Mouse (Mus musculus) G1E-ER4 (cell line): ENCODE measurements around the gene Arhgap15. TPM values are rescaled to one million over a fixed set of nuclear protein-coding genes. Genes with fewer than 3 reads are reported as not detected.

Experiments
- GATA1 ChIP-seq: IDR thresholded peaks from one replicate; pipeline ENCODE4 v1.8.0; 2012; ENCODE audit warnings: low read length, inconsistent platforms
- polyA plus RNA-seq: library from polyadenylated mRNA; stranded (reverse); fragments of >175 nt; gene quantifications from 2 replicates; pipeline ENCODE4 v1.2.3, GENCODE M21; 2012

Gene Arhgap15
- polyA plus RNA-seq, 1 experiment, result 0.31 TPM

DNA sequence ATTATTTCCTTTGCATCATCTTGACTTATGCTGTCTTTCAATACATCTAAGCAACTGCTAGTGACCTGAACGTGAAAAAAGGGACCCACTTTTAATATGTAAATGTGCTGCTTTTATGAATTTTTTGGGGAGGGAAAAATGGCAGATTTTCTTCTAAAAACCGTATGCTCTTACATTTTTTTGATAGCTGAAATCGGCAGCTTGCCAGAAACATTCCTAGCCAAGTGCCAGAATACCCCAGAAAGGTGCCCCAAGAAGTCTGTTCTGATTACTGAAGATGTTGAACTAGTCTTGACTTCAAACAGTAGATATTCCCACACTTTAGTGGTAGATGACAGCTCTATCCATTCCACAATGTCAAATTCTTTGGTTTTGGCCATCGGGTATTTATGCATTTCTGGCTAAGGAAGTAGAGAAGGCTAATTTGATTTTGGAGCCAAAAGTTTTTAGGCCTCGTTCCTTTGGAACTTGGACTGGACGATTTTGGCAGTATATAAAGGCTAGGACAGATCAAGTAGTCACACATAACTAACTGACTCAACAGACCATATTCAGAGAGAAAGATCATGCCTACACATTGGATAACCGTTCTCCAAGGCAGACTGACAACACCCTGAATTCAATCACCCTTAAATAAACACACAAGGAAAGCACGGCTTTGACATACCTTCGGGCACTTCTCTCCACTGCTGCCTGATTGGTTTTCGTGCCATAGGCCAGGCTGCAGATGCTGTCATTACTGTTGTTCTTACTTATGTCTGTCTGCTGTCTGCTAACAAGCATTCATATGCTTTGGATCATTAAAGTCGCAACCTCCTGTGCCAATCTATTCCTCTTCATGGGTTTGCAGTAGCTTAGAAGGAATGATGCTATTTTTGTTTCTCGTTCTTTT, 67.5 kb downstream of the Arhgap15 start:
- no peak for TF ChIP-seq GATA1

DNA sequence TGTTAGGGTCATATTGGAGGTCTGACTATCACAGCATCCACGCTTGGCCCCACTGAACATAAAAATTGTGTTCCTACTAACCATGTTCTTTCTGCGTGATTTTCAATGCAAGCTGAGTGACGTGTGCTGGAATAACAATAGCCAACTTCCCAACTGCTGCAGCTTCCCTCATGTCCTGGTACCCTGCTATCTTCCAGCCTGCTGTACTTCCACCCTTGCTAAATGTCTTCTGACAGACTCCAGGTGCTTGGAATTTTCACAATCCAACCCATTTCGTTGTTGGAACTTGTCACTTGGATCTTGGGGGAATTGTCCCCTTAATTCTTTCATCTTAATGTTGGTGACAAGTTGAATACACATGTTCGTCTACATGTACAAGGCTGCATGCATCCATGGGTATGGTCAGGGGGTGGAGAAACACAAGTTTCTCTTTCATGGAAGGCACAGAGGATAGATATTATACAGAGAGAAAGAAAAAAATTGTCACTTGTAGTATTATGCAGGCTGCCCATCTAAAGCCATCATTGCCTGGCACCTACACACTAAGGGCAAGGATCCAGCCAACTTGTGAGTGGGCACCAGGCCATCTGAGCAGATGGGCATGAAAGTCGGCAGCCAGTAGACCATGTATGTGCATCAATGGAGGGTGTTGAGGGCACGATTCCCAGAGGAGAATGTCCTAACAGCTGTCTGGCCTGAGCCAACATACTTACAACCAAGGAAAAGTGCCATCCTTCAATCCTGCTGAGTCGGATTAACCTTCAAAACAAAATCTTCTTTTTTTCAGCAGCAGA, 68.4 kb downstream of the Arhgap15 start:
- no peak for TF ChIP-seq GATA1

DNA sequence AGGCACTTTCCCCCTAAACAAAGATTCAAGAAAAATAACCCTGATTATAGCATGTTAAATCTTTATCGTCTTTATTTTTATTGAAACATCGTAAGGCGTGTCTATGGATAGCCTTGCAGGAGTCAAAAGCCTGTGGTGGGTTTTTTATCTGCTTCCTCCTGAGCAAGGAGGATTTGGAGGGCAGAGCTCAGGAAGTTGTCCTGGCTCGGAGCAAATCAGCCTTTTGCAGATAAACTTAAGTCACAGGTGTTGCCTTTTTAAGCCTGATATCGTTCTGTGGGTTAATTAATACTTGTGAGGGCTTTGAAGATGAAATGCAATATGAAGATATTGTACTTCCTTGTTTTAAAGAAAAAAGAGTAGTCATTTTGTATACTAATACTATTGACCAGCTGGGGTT, 87.3 kb downstream of the Arhgap15 start:
- TF ChIP-seq GATA1, result peak; percentile 81

- TF ChIP-seq GATA1, result no peak
Observed at GRCm38 (mm10) chr2:43841644-43842043, 93.0 kb downstream of the Arhgap15 start.

- TF ChIP-seq GATA1, result no peak
Observed at GRCm38 (mm10) chr2:43851195-43851594, 102.6 kb downstream of the Arhgap15 start.

DNA sequence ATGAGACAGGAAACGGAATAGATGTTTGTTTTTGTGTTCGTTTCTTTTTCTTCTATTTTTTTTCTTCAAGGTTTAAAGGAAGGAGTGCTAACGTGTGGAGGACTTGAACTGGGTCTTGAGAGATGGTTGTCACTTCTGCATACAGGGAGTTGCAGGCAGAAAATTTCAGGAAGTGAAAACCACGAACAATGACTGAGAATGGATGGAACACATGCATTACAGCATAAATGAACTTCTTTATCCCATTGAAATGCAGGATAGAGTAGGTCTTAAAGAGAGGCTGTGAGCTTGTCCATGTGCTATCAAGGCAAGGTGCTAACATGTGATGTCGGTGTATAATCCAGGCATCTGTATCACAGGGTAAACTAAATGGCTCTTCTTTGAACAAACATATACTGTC, 114.1 kb downstream of the Arhgap15 start:
- no peak for TF ChIP-seq GATA1

DNA sequence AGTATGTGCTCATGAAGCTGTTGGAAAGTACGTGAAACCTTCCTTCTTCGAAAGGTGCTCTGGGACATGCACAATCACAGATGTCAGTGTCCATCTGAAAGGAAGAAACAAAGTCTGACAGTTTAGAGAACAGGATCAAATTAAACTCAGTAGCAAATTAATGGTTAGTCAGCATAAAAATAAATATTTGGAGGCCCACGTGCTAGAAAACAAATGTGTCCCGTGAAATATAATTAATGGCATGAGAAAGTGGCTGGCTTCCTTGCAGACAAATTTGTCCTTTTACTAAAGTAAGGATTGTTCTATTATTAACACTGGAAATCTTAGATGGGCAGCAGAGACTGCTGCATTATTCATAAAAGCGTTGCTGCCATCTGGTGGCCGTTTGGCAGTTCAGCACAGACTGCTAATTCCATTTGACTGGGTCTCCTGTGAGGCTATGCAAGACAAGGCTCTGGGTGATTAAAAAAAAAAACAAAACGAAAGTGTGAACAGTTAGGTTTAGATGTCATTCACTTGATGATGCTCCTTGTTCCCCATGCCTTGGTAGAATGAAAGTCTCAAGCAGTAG, 153.9 kb downstream of the Arhgap15 start:
- TF ChIP-seq GATA1, result no peak

DNA sequence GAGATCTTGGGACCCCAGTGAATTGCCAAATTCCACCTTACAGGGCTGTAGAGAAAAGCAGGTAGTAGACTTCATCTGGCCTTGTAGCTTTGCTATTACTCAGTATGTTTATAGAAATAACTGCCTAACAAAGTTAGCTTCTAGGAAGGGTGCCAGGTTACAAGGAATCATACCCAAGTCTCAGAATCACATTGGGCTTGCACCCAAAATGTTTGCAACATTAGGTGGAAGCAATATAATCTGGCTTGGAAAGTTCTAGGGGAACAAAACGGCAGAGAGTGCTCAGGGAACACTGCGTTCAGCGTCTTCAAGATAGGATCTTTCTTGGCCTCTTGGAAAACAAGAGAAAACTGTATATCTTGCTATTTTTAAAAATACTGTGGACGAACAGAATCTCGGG, 158.9 kb downstream of the Arhgap15 start:
- TF ChIP-seq GATA1, result no peak

DNA sequence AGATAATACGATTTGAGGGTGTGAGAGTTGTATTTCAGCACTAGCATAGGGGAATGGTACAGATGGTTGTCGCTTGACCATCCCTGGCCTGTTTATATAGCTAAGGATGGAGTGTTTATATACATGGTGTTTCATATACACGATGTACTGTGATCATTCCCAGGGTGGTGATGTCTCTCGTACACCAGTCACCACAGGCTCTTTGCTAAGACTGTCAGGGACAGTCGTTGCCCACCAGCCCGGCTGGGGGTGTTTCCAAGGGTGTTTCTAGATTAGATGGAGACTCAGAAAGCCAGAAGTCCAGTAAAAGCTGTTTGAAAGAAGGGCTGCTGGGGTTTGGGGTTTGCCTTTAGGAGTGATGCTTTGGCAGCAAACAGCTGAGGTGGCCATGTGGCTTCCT, 165.5 kb downstream of the Arhgap15 start:
- no peak for TF ChIP-seq GATA1

DNA sequence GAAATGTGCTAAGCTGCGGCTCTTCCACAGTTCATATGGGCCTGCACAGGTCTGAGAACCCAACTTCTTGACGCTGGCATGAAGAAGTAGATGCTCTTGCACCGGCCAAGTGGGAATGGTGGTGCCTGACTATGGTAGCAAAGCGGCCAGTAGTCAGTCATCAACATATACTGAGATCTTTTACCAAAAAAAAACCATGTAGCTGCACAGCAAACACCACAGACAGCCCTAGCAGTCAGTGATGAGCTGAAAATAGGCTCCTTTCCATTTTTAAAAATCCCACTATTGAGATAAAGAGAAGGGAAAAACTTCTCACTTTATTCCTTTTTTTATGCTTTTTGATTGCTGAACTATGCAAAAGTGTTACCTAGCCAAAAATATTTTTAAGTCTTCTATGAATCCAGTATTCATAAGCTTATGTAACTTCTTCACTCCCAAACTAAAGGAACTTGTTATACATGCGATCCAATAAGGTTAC, 175.3 kb downstream of the Arhgap15 start:
- no peak for TF ChIP-seq GATA1

GRCm38 (mm10) chr2:43931687-43932086, 183.1 kb downstream of the Arhgap15 start:
- no peak for TF ChIP-seq GATA1

DNA sequence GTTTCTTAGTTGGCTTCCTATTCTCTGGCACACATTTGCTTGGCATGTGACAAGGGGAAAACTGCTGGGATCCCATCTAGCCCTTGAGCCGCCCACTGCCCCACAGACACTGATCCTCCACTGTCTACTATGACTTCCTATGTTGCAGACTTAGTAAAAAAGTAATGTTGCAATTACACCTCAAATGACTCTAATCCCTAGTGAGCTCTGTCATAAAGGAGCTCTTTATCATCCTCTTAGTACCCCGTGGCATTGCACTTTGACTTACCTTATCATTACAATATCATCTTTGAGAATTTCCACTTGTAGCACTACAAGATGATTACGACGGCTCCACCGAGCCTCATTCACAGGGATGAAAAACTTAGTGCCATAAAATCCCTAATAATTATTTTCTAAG, 190.6 kb downstream of the Arhgap15 start:
- no peak for TF ChIP-seq GATA1

DNA sequence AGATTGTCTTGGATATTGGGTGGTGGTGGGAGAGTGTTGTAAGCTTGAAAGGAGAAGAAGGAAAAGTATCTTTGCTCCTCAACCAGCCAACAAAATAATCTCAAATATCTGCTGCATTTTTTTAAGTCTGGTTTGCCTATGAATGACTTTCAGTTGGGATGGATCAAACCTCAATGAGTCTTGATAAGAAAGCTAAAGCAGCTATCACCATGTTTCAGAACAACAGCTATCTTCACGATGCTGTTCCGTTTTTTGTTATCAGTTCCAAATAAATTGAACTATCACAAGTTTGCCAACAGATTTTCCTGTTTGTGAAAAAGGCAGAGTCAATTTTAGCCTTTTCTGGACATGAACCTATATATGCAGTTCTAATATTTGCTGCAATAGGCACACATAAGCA, 197.1 kb downstream of the Arhgap15 start:
- peak; percentile 74 for TF ChIP-seq GATA1

DNA sequence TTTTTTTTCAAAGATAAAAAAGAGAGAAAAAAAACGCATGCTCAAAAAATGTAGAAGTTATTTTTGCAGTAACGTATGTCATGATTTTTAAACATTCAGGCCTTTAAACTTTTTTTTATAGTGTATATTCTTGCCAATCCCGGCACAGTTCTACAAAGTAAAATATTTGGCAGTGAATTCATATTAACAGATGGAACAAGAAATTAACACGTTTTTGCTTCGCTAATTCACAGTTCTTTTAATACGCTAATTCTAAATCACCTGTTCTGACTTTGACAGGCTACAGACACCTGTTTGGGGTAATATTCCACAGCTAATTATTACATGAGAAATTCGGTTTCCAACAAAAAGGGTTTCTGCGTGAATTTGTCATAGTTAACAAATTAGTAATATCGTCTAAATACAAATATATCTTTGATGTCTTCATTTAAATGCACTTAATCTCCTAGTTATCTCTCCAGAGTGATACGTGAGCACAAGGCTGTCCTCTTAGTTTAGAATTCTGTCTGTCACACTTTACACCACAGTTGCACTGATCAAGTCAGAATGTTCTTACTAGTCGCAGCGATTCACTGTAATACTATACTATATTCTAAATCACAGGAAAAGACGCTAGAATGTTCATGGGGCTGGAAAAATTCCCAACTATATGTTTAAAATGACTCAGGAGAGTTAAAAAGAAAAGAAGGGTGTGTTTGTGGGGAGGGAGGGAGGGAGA, 201.3 kb downstream of the Arhgap15 start:
- TF ChIP-seq GATA1, result no peak

DNA sequence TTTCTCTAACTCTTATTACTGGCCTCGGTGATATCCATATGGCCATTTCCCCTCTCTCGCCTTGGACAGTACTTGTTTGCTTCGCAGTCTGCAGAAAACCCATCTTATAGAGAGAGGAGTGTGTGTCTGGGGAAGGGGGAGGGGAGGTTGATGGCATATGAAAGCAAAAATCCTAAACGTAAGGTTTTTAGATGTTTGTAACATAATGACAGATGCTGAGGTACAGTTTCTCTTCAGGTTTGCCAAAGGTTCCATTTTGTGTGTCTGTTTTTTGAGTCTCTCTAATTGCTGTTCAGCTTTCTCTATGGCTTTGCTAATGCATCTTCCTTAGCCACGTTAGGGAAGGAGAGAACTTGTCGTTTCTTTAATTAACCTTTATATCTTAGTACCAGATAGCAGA, 202.1 kb downstream of the Arhgap15 start:
- no peak for TF ChIP-seq GATA1
